Mouse (Mus musculus): ENCODE results near the gene Cln5.

Gene Cln5

DNA sequence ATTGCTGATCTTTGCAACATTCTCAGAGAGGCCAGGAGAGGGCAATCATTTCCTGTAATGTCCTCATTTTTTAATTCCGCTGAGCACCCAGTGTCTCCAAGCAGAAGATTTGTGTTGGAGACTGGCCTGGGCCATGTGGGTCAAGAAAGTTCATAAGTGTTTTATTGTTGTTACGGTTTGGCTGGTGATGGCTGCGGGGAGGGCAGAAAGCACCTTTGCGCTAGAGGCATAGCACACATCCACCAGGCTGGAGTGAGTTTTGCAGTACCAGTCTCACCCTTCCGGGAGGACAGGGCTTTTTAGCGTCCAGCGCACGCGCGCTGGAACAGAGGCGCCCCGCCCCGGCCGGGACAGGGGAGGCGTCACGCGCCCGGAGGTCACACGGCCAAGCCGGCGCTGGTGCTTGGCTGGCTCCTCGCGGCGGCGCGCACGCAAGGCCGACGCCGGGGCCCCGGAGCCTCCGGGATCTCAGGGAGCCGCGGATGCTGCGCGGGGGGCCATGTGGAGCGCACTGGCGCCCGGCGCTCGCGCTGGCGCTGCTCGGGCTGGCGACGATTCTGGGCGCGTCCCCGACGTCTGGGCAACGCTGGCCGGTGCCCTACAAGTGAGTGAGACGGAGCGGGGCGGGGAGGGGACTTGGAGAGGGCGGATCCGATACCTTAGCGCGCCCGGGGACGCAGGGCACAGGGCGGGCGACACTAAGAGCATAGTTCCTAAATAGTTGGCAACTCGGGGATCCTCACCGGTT is at the start of gene Cln5:
TSS of gene Cln5 (plus strand) at position 353 of the 748 bp plus-strand sequence.
- DNase-seq, result peak; percentile 97

DNA sequence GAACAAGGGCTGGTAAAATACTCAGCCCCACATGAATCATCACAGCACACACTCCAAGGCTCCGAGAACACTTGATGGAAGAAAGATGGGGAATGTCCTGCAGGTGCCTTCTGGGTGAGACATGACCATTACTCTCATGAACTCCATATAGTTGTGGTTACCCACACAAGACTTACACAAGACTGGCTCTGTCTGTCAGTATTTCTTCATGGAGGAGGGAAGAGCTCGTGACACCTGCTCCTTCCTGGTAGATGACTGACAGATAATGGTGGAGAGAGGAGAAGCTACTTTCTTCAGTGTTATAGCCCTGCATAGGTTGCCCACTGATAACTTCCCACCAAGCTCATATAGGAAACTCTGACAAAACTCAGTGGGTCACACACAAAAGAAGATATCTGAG is 40.8 kb upstream of the Cln5 start:
- no peak for DNase-seq

DNA sequence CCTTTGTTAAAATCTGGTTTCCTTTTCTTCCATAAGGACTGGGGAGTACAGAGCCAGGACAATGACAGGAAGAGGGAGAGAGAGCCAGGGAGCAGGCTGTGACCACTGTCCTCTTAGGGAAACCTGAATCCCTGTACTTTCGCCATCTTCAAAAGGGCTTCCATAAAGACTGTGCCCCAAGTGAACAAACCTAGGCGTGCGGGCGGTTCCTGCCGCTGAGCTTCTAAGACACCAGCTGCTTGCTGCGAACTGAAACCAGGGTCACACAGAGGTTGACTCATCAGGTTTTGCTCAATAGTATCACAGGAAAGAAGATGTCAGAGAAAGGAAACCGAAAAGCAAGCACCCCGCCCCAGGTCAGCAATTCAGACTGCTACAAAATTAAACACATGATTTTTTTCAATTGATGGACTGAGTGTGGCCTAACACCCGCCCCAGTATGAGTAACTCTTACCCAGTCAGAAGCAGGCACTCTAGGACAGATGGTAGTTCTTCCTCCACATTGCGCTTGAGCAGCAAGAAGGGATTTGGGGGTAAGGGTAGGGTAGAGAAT is 36.7 kb upstream of the Cln5 start:
- no peak for DNase-seq

DNA sequence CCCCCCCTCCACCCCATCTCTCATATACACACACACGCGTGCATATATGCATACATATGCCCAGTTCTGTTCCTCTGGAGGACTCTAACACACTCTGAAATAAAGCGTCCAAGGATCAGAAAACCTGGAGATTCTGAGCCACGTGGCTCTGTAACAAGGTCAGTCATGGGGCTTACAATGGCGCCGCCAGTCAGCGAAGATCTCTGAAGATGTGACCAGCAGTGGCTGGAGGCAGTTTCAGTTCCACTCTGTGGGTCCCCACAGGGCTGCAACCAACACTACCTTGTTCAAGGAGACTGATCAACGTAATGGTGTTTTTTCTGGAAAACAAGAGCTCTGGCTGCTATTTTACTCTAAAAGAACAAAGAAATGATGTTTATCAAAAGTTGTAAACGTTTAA is 35.9 kb upstream of the Cln5 start:
- DNase-seq, result no peak

DNA sequence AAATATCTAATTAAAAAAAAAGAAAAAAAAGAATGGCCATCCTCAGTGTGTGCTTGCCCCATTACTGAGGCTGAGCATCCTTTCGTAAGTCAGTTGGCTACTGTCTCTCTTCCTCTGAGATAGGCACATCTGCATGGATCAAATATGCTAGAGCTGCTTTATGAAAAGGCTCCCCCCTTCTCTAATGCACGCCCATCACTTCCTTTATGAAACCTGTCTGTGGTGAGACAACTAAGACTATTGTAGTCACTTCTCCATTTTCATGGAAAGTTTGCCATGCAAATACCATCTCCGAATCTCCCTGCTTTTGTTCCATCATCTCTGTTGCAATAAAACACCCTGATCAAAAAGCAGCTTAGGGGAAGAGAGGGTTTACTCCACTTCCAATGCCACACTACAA is 33.0 kb upstream of the Cln5 start:
- DNase-seq, result no peak

DNA sequence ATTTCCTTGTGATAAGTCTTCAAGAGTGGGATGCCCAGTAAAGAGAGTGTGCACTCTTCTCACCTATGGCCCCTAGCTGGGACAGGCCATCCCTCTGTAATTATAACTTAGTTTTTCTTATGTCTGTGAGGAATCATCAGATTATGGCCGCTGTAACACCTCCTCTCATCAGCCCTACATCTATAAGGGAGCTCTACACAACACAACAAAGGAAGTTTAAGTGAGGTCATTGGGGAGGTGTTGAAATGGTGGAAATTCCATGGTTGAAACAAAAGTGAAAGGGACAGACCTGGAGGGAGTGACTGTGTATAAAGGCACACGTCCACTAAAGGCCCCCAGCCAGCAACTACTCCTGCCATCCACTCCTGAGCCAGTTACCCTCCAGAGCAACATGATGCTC is 23.3 kb upstream of the Cln5 start, which contains the start of gene Acod1:
TSS of gene Acod1 (plus strand) at position 301 of the 400 bp plus-strand sequence.
- no peak for DNase-seq

DNA sequence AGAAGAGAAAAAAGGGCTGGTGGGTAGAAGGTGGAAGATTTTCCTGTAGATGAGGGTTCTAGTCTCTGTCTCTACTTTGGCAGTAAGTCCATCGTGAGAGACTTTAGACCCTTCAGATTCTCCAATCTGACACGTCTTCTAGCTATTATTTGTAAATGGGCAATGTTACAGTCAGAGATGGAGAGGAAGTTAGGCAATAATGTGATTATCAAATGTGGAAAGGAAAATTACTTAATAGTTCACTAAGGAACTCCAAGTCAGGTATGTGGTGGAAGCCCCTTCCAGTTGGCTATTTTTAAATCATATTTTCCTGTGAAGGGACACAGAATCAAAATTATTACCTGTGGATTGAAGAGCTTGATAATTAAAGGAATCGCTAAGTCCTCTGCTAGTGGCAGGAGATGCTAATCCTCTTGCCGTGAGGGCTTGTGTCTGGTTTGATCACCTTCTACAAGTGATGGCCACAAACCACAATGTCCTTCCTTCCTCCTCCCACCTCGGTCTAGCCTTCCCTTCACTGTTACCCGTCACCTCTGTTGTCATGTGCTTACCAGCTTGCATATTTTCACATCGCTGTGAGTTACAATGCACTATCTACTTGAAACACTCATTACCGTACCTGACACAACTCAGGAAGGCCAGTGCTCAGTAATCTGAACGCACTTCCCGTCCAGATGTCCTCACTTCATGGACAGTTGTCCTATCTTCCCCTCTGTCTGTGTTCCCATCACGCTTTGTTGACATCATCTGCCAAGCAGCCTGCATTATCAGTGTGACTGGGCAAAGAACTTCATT is 21.5 kb upstream of the Cln5 start:
- DNase-seq, result no peak

DNA sequence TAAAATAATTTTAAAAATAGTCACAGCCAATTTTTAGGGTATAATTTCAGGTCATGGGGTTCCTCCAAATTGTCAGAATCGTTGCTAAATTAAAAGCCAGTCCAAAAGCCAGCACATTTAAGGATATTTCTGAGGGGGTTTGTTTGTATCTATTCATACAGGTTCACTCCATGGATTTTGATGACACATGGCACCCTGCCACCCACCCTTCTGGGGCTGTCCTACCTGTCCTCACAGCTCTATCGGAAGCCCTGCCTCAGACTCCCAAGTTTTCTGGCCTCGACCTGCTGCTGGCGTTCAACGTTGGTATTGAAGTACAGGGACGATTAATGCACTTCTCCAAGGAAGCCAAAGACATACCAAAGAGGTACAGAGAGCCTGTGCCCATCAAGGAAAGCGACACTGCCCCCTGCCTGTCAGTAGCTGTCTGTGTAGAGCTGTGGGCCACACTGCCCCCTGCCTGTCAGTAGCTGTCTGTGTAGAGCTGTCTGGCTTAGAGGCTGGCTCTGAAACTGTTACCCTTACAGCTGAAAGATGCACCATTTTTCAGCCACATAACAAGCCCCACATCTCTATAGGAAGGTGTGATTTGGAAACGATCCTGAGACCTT is 18.8 kb upstream of the Cln5 start:
- DNase-seq, result peak; percentile 52

DNA sequence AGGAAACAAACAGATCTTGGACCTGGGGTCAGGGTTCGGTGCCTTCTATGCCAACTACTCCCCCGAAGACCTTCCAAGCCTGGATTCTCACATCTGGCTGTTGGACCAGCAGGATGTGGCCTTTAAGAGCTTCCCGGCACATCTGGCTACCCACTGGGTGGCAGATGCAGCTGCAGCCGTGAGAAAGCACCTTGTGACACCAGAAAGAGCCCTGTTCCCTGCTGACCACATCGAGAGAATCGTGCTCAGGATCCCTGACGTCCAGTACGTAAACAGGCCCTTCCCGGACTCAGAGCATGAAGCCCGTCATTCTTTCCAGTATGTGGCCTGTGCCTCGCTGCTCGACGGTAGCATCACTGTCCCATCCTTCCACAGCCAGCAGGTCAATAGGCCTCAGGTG is 15.3 kb upstream of the Cln5 start:
- no peak for DNase-seq

DNA sequence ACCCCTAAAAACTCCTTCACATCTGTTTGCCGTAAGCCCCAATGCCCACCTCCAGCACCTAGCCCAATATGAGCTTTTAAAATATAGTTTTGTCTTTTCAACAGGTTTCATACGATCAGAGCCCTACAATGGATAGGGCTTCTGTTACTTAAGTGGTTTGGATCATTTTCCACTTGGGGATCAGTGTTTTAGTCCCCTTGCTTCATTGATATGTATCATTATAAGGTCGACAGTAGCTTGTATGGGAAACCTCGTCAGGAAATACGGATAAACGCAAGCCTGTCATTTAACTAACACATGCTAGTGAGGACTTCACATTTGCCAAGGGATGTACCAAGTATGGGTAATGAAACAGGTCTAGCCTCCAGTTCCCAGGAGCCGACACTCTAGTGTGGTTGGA is 13.4 kb upstream of the Cln5 start:
- no peak for DNase-seq

DNA sequence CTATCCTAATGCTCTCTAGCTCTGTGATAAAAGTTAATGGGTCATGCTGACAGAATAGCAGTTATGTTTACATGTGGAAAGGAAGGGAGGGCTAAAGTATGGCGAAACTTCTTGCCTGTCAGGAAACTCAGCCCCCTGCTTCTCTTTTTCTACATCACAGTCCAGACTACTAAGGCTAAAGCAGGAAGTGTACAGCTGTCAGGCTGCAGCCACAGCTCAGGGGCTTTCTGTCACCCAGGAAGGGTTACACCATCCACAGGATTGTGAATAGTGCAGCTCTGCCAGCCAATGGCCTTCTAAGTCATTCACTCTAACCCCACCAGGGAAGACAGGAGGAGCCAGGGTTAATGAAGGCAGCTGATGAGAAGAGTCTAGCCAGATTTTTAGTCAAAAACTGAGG is 11.0 kb upstream of the Cln5 start:
- DNase-seq, result no peak

DNA sequence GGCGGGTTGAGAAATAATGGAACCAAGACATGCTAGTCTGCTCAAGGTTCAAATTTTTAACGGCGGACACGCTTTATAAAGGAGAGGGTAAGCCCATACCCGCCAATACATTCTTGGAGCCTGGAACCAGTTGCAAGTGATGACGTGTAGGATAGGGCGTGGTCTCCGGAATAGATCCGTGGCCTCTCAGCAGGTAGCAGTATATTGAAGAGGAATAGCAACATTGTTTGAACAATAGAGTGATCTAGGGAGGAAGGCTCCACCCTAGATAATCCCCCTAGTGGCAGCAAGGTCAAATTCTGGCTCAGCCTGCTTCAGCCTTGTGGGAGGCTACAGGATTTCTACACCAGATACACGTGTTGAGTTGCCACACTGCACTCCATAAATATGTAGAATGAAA is 10.5 kb upstream of the Cln5 start:
- no peak for DNase-seq

DNA sequence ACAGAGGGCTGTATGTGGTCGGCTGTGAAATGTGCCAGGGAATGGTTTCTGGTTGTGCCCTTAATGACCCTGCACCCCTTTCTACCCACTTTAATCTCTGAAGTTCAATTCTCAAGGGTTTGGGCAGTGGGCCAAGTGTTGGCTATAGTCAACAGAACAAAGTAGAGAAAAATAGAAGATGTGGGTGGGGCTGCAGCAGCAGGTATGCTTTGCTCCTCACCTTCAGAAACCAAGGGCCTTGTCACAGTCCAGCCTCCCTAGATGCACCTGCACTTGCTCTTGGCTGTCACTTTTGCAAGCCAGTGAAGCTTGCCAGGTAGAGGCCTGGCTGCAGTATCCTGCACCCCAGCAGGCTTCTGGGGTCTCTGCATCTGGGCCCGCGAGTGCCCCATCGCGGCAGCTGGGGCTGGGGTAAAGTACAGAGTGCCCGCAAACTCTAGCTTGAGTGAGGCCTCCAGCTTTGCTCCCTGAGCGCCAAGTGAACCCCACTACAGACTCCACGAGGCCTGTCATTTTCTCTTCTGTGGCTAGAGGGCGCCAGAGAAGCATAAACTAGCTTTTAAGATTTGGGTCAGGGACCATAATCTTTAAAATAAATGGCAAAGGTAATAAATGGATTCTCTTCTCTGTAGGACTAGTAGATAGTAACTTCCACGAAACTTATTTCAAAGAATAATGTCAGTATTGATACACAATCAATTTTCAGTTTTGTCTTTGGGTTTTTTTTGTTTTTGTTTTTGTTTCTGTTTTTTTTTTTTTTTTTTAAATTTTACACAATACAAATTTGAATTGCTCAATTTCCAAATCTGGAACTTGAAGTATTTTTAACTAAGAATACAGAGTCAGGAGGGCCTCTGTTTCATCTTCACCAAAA is 4.5 kb upstream of the Cln5 start:
- DNase-seq, result peak; percentile 75

DNA sequence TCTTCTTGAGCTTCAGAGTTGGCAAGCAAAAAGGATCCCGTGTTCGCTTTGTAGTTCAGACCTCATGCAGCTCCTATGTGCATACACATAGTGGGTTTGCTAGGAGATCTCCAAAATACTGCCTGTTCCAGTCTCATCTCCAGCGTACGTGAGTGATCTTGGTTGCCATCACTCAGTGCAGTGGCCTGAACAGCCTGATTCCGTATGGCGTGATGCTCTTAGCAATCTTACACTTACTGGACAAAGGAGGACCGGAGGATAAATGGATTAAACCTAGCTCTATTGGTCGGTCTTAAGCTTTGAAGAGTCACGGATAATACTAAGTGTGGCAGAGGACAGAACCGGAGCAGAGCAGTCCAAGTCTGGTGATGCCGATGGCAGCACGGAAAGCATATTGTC is 552 bp upstream of the Cln5 start:
- no peak for DNase-seq

DNA sequence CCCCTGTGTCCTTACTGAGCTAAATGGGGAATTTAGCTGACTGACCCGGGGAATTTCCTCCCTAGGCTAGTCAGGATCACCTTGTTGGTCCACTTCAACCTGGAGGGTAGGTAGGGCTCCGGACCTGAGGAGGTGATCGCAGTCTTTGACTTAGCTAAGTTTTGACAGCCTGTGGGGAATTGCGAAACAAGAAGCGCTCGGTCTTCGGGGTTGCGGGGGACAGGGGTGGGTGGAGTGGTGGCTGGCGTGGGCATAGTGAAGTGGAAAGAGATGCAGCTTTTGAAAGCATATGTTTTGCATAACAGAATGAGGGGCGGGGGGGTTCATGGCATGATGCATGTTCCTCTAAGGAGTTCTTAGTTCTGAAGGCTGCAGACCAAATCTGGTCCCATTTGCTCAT is 774 bp downstream of the Cln5 start:
- no peak for DNase-seq

DNA sequence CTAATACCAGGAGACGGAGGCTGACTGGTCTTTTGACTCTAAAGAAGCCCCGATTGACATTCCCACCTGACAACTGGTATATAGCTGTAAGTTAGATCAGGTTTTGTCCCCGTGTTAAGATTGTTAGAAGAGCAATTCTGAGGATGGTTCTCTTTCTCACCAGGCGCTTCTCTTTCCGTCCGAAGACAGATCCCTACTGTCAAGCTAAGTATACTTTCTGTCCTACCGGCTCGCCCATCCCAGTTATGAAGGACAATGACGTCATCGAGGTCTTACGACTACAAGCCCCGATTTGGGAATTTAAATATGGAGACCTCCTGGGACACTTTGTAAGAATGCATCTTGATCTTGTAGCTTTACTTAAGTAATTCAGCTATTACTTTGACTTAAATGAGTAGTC is 1.5 kb downstream of the Cln5 start:
- no peak for DNase-seq

DNA sequence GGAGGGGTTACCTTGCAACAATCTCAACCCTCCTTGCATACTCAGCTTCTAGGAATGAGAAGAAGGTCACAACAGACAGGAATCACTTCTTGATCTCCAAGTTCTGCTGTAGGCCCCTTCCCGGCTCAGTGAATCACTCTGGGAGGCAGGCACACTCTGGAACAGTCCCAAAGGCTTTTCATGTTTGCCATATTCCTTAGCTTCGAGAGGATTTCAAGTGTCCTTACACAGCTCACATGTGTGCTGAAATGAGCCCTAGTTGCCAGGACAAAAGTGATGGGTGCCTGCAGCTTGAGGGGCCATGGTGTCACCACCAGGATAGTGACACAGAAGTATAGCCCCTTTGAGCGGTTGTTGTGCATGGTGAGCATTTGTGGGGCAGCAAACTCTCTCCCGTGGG is 2.7 kb downstream of the Cln5 start:
- no peak for DNase-seq

DNA sequence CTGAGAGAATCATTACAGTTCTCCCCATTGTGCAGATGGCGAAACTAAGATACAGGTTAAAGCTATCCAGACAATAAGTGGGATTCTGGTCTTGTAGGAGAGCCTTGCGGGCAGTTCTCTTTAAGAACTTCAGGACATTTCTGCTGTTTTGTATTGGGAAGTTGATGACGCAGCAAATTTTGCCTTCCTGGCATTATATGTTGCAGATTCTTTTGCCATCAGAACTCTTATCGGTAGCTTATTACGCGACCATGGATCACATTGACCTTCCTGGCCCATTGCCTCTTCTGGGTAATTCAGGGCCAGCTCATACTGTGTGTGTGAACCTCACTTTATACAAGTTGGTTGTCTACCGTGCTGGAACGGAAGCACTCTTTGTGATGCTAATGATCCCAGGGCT is 3.8 kb downstream of the Cln5 start:
- no peak for DNase-seq

DNA sequence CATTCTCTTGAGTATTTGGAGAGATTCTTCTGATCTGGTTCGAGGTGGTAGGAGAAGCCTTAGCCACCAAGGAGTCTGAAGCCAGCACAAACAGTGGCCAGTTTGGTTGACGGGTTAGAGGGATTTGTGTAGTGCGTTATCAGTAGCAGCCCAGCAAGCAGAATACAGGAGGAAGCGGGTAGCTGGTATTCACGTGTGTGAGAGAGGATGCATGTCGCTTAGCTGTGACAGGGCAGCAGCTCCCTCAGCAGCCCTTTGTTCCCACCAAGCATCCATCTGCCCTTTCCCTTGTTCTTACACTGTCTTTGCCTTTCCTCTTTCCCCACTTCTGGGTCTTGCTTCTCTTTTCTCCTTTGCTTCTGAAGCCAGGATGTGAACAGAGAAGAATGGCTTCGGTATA is 5.2 kb downstream of the Cln5 start:
- no peak for DNase-seq

DNA sequence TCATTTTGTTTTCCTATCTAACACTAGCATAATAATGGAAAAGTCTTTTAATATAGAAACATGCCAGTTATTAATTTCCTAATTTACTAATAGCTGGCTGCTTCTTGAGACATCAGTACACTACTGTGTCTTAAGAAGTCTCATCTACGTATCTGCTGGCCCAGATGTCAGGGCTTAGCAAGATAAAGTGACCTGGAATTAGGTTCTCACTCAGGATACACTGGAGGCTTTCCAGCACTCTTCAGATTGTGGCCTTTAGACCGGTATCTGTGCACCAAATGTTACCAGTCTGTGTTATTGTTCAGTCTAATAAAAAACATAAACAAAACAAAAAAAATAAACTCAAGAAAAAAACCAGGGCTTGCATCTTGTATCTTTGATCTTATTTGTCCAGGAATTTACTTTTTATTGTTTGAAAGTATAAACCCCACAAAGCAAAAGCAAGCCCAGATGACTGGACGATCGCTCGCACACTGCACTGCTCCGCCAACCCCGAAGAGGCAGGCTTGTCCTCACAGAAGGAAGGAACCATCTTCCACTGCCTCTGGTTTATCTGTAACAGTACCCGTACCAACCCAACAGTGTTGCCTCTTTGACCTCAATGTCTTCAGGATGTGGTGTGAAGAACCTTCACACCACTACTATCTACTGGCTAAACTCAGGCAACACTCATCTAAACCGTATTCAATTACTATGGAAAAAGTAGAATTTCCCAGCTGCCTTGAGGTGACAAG is 7.4 kb downstream of the Cln5 start:
- DNase-seq, result no peak

DNA sequence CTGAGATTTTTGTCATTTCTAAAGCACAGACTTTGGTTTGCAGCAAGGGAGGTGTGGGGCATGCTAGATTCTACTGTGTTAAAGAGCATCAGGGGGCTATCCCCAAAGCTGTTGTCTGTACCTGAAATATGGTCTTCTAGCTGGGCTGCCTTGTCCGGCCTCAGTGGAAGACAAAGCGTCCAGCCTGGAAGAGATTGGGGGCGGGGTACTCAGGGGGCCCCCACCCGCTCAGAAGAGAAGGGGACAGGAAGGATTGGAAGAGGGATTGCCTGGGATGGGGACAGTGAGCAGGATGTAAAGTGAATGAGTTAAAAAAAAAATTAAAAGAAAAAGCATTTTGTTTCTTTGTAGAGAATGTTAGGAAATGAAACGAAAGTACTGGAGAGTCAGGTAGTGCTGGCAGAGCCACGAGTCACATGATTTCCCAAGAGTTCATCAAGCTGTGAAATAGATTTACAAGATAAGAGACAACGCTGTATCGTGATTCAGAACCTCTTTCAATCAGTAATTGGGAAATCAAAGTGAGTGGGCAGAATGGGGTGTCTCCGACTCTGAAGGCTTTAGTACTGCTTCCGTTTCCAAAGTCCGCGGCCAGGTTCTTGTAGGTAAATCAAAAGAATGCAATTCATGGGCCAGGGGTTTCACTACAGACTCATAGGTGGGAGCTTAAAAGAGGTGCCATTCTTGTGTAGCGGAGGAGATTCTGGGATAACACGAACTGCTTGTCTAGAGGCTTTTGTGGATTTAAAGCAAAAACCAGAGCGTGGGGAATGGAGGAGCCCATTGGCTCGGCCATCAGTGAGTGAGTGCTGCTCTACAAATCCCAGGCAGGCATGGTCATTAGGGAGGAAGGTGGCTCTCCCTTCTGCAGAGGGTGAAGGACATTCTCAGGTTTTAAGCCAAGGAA is 8.2 kb downstream of the Cln5 start:
- DNase-seq, result peak; percentile 51

All from cerebellum, adult 9-11 months (tissue).